Mouse (Mus musculus): ENCODE measurements around the gene Ifitm2. TPM values are rescaled to one million over a fixed set of nuclear protein-coding genes. Genes with fewer than 3 reads are reported as not detected.

Gene Ifitm2
- polyA plus RNA-seq, 1 experiment from 2014 or later: 1,087 TPM

- Histone ChIP-seq H3K4me3 (ENCODE audit: low read depth, low read length) (no peak within 1 kb of the TSS), H3K27ac (ENCODE audit: low read depth) (peak within 1 kb of the TSS; percentile 9; the same call in 1 of the 2 replicates), H3K36me3 (ENCODE audit: insufficient read depth) (peaks cover 51% of the 10 kb centered on the region), H3K27me3 (ENCODE audit: insufficient read depth, low read length) (no peaks in the 10 kb centered on the region), H3K9me3 (ENCODE audit: low read depth, low read length) (no peaks in the 10 kb centered on the region), H3K4me2 (no peak within 1 kb of the TSS), H3K9ac (no peak within 1 kb of the TSS), H3K4me1 (ENCODE audit: insufficient read depth) (peaks cover 11% of the 10 kb centered on the region; the same call in 1 of the 2 replicates)
- ATAC-seq (ENCODE audit: insufficient read depth) (no peak), DNase-seq (no peak)
- 86% methylated on average over 16 of the region's 16 CpGs for WGBS
- no peak for TF ChIP-seq CTCF (IDR thresholded peaks at IDR 0.05; ENCODE audit: low read depth)
Observed at GRCm38 (mm10) chr7:140949824-140950530, 5.8 kb downstream of the Ifitm2 start, which contains the start of gene Ifitm5. TSS of gene Ifitm5 (minus strand) at chr7:140950291.

- no peak for ATAC-seq (ENCODE audit: insufficient read depth)
- 86% methylated on average over 6 of the region's 6 CpGs for WGBS
- no peak overlapping the region for H3K4me2 ChIP-seq
- H3K9ac ChIP-seq: no peak overlapping the region
- H3K27me3 ChIP-seq (ENCODE audit: insufficient read depth, low read length): no peaks in the 10 kb centered on the region
- TF ChIP-seq CTCF (IDR thresholded peaks at IDR 0.05; ENCODE audit: low read depth): no peak
- no peaks in the 10 kb centered on the region for H3K9me3 ChIP-seq (ENCODE audit: low read depth, low read length)
- no peak for DNase-seq
- peaks cover 55% of the 10 kb centered on the region for H3K36me3 ChIP-seq (ENCODE audit: insufficient read depth)
- H3K27ac ChIP-seq (ENCODE audit: low read depth): no peak overlapping the region
- H3K4me3 ChIP-seq (ENCODE audit: low read depth, low read length): no peak overlapping the region
- peaks cover 7% of the 10 kb centered on the region; the same call in 1 of the 2 replicates for H3K4me1 ChIP-seq (ENCODE audit: insufficient read depth)
Observed at GRCm38 (mm10) chr7:140949255-140949654, 6.5 kb downstream of the Ifitm2 start.

GRCm38 (mm10) chr7:140948161-140948560 lies 7.6 kb downstream of the Ifitm2 start:
- WGBS: 78% methylated on average over 8 of the region's 8 CpGs
- no peak for DNase-seq
- H3K4me2 ChIP-seq: no peak overlapping the region
- no peak overlapping the region for H3K9ac ChIP-seq
- no peak for TF ChIP-seq CTCF (IDR thresholded peaks at IDR 0.05; ENCODE audit: low read depth)
- no peak overlapping the region for H3K27ac ChIP-seq (ENCODE audit: low read depth)
- H3K9me3 ChIP-seq (ENCODE audit: low read depth, low read length): no peaks in the 10 kb centered on the region
- ATAC-seq (ENCODE audit: insufficient read depth): no peak
- H3K4me3 ChIP-seq (ENCODE audit: low read depth, low read length): no peak overlapping the region
- H3K27me3 ChIP-seq (ENCODE audit: insufficient read depth, low read length): no peaks in the 10 kb centered on the region
- peaks cover 55% of the 10 kb centered on the region for H3K36me3 ChIP-seq (ENCODE audit: insufficient read depth)
- H3K4me1 ChIP-seq (ENCODE audit: insufficient read depth): 0 out of 2 replicates have a peak, but pooled peaks cover 3% of the 10 kb centered on the region

GRCm38 (mm10) chr7:140946980-140947379 lies 8.8 kb downstream of the Ifitm2 start:
- Histone ChIP-seq H3K9me3 (ENCODE audit: low read depth, low read length) (no peaks in the 10 kb centered on the region), H3K27ac (ENCODE audit: low read depth) (peak overlapping the region; percentile 27; the same call in 1 of the 2 replicates), H3K4me2 (no peak overlapping the region), H3K4me3 (ENCODE audit: low read depth, low read length) (no peak overlapping the region), H3K36me3 (ENCODE audit: insufficient read depth) (peaks cover 55% of the 10 kb centered on the region), H3K9ac (no peak overlapping the region), H3K27me3 (ENCODE audit: insufficient read depth, low read length) (no peaks in the 10 kb centered on the region), H3K4me1 (ENCODE audit: insufficient read depth) (peaks cover 8% of the 10 kb centered on the region; the same call in 1 of the 2 replicates)
- no peak for TF ChIP-seq CTCF (IDR thresholded peaks at IDR 0.05; ENCODE audit: low read depth)
- ATAC-seq (ENCODE audit: insufficient read depth) (no peak), DNase-seq (no peak)
- WGBS: 44% methylated on average over 7 of the region's 7 CpGs

GRCm38 (mm10) chr7:140946311-140946710 lies 9.5 kb downstream of the Ifitm2 start:
- no peak for TF ChIP-seq CTCF (IDR thresholded peaks at IDR 0.05; ENCODE audit: low read depth)
- Histone ChIP-seq H3K9ac (no peak overlapping the region), H3K4me1 (ENCODE audit: insufficient read depth) (peaks cover 8% of the 10 kb centered on the region; the same call in 1 of the 2 replicates), H3K4me3 (ENCODE audit: low read depth, low read length) (no peak overlapping the region), H3K4me2 (no peak overlapping the region), H3K36me3 (ENCODE audit: insufficient read depth) (peaks cover 55% of the 10 kb centered on the region), H3K27ac (ENCODE audit: low read depth) (no peak overlapping the region), H3K9me3 (ENCODE audit: low read depth, low read length) (no peaks in the 10 kb centered on the region), H3K27me3 (ENCODE audit: insufficient read depth, low read length) (no peaks in the 10 kb centered on the region)
- 87% methylated on average over 10 of the region's 10 CpGs for WGBS
- ATAC-seq (ENCODE audit: insufficient read depth) (no peak), DNase-seq (no peak)

- Histone ChIP-seq H3K36me3 (ENCODE audit: insufficient read depth) (peaks cover 53% of the 10 kb centered on the region), H3K4me2 (no peak overlapping the region), H3K27me3 (ENCODE audit: insufficient read depth, low read length) (no peaks in the 10 kb centered on the region), H3K4me1 (ENCODE audit: insufficient read depth) (peaks cover 13% of the 10 kb centered on the region; the same call in 1 of the 2 replicates), H3K9me3 (ENCODE audit: low read depth, low read length) (no peaks in the 10 kb centered on the region), H3K27ac (ENCODE audit: low read depth) (no peak overlapping the region), H3K9ac (no peak overlapping the region), H3K4me3 (ENCODE audit: low read depth, low read length) (no peak overlapping the region)
- no peak for DNase-seq
- TF ChIP-seq CTCF (IDR thresholded peaks at IDR 0.05; ENCODE audit: low read depth): no peak
- 96% methylated on average over 5 of the region's 5 CpGs for WGBS
- no peak for ATAC-seq (ENCODE audit: insufficient read depth)
Observed at GRCm38 (mm10) chr7:140945247-140945646, 10.5 kb downstream of the Ifitm2 start.

GRCm38 (mm10) chr7:140944236-140944635 lies 11.6 kb downstream of the Ifitm2 start:
- Histone ChIP-seq H3K4me2 (no peak overlapping the region), H3K36me3 (ENCODE audit: insufficient read depth) (peaks cover 43% of the 10 kb centered on the region), H3K27ac (ENCODE audit: low read depth) (no peak overlapping the region), H3K4me1 (ENCODE audit: insufficient read depth) (peaks cover 12% of the 10 kb centered on the region; the same call in 1 of the 2 replicates), H3K4me3 (ENCODE audit: low read depth, low read length) (no peak overlapping the region), H3K27me3 (ENCODE audit: insufficient read depth, low read length) (no peaks in the 10 kb centered on the region), H3K9me3 (ENCODE audit: low read depth, low read length) (no peaks in the 10 kb centered on the region), H3K9ac (no peak overlapping the region)
- 79% methylated on average over 7 of the region's 7 CpGs for WGBS
- DNase-seq: no peak
- ATAC-seq (ENCODE audit: insufficient read depth): no peak
- TF ChIP-seq CTCF (IDR thresholded peaks at IDR 0.05; ENCODE audit: low read depth): no peak
